Mouse (Mus musculus): ENCODE results near the gene Vmn1r40.

GRCm38 (mm10) chr6:89662521-89662920, 44.8 kb upstream of the Vmn1r40 start:
- no peak for TF ChIP-seq POLR2A (IDR thresholded peaks at IDR 0.05; ENCODE audit: low read depth, low read length)
- no peak for TF ChIP-seq CTCF (IDR thresholded peaks at IDR 0.05; ENCODE audit: extremely low read depth, insufficient read length, insufficient replicate concordance, low read depth, low read length)
